Mouse (Mus musculus): ENCODE measurements around the gene Pitpnb.

DNA sequence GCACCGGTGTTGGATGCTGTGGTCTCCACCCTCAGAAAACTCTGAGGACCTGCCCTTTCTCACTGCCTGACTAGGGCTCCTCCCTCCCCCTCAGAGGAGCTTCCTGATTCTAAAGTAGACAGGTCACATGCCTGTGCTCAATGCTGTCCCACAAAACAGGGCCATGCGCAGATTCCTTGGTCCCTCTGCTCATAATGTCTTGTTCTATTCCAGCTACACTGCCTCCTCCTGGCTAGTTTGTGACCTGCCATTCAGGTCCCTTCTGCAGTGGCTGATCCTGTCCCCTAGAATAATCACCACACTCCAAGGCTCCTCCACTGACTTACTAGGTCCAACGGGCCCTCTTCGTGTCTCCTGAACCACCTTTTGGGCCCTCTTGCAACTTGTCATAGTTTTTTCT, 65.6 kb downstream of the Pitpnb start:
- no peak for TF ChIP-seq CTCF (IDR thresholded peaks at IDR 0.05; ENCODE audit: borderline replicate concordance, insufficient read depth, low read length)
- no peak for TF ChIP-seq POLR2A (IDR thresholded peaks at IDR 0.05; ENCODE audit: low read depth, low read length)
